Mouse (Mus musculus) inflammation-experienced regulatory T-cells (primary cell): ENCODE data around the gene Il11. TPM values are rescaled to one million over a fixed set of nuclear protein-coding genes. Genes with fewer than 3 reads are reported as not detected.

ENCODE experiments used
- polyA plus RNA-seq, 2 experiments: library from polyadenylated mRNA; unstranded; fragments of 100-300 nt; shearing (Covaris generic); gene quantifications; one replicate each; pipeline ENCODE4 v1.2.1; 2017

The Il11 gene
- under 1 TPM; 0.18 to 0.23 TPM for polyA plus RNA-seq

DNA sequence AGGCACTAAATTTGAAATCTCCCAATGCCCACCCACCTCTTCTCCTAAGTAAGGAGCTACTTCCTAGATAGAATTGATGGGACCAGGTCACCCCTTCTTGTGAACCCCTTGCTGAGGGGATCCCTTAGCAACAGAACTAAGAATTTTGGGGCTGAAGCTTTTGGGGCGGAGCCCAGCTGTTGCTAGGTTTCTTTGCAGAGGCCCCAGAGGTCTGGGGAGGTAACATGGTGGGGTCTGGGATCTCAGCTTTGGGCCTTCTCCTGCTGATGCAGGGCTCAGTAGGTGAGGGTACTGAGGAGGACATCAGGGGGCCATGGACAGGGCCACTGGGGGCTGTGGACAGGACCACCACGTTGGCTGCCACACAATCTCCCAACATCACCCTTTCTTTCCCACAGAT lies at the start of gene Il11, which contains the start of gene Tmem190:
Il11 (minus strand) TSS at position 101 of the 400 bp plus-strand sequence.
Tmem190 (plus strand) TSS at position 179 of the 400 bp plus-strand sequence.

GRCm38 (mm10) chr7:4812303-4813104 lies 29.8 kb upstream of the Il11 start, which contains the start of gene Ube2s:
Gene Ube2s, minus strand, starts transcription at chr7:4812590.

GRCm38 (mm10) chr7:4792278-4793212 lies 9.9 kb upstream of the Il11 start, which contains the start of gene Rpl28:
Gene Rpl28, plus strand, starts transcription at chr7:4792874.

DNA sequence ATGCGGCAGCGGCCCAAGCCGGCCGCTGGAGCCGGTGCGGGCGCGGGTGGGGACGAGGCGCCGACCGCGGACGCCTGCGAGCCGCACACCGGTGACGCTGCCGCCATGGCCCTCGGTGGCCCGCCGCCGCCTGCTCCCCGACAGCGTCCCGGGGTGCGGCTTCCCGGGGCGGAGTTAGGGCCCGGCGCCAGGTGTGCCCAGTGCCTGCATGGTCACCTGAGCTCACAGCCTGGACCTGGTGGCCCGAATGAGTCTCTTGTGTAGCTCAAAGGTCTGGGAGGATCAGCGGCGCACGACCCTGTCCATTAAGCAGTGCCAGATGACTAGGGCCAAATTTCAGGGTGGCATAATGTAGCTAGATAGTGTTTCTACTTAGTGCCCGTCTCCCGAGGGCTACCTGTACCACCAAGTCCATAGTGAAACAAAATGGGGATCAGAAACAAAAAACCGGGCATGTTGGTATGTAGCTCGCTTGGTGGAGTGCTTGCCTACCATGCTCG lies 6.8 kb upstream of the Il11 start, which contains the start of gene Tmem238:
Tmem238 (minus strand) TSS at position 221 of the 500 bp plus-strand sequence.

GRCm38 (mm10) chr7:4771202-4771601 lies 11.5 kb downstream of the Il11 start, which contains the start of gene Fam71e2:
Gene Fam71e2, minus strand, starts transcription at chr7:4771302.

DNA sequence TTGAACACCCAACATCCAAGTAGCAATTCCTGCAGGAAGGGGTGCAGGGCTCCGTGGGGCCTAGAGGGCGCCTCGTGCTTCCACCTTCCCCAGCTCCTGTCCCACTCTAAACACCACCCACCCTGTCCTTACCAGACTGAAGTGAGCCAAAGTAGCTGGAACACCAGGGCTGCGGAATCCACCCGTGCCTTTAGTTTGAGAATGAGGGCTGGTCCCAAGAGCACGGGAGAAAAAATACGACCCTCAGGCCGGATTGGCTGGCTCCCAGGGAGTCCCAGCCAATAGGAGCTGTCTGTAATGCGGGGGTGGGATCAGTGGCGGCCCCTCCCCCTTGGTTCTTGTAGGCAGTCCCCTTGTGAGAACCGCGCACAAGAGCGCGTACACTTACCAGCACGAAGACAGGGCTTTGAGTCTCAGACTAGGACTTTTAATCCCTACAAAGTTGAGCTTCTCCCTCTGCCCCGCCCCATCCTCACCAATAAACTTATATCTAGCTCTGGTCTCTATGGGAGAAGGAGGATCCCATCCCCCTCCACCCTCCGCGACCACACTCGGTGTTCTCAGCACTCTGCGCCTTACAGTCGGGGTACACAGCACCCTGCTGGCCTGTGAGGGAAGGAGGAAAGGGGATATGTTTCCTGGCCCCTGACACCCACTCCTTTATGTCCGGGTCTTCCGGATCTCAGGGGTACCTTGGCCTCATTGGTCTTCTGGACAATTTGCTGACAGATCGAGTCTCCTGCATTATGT lies 29.7 kb downstream of the Il11 start, which contains the start of gene Cox6b2:
Cox6b2 (minus strand) TSS at position 274 of the 750 bp plus-strand sequence.

DNA sequence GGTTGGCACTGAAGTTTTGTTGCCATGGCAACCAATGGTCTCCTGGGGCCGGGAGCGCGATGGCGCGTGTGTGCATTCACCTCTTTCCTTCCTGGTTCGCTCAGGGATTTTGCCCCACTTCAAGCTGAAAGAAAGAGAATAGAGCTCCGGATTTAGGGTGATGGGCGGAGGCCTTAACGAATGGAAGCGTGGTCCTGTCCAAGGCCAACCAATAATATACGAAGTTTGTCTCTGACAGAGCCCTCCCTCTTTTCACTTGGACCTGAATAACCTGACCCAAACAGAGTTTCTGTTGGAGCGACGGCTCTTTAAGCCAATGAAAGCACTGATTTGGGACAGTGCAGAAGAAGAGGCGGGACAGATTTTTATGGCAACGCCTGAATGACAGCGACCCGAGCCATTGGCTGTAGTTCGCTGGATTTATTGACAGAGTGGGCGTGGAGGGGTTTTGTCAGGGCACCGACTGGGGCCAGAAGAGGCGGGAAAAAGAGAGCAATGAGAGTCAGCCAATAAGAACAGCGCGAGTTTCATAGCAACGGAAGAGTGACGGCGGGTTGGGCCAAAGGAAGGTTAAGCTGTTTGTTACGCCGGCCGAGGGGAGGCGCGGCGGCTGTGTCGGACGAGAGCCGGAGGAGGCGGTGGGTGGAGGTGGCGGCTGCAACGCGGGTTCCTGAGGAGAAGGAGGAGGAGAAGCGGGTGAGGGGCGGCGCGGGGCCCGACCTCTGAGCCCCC lies 42.9 kb downstream of the Il11 start, which contains the start of gene Kmt5c:
Kmt5c (plus strand) TSS at position 572 of the 732 bp plus-strand sequence.

GRCm38 (mm10) chr7:4725169-4725568 lies 57.5 kb downstream of the Il11 start, which contains the start of gene Tmem150b:
Gene Tmem150b, minus strand, starts transcription at chr7:4725249.

Other genes starting within 250 kb of the Il11 start
- 1 to 10 TPM in 1 of 2 experiments, under 1 TPM in 1; 0.53 to 1.3 TPM for gene Syt5, start 235.3 kb downstream of the Il11 start, polyA plus RNA-seq
- gene Ptprh, start 178.8 kb downstream of the Il11 start, polyA plus RNA-seq: 1 to 10 TPM in 1 of 2 experiments, not detected in 1; 1.1 TPM
- gene Tmem86b, start 151.4 kb downstream of the Il11 start, polyA plus RNA-seq: 10 to 100 TPM; 12.1 to 12.7 TPM
- 100 to 1,000 TPM; 275 to 316 TPM for gene Ppp6r1, start 123.8 kb downstream of the Il11 start, polyA plus RNA-seq
- gene Hspbp1, start 97.8 kb downstream of the Il11 start, polyA plus RNA-seq: 10 to 100 TPM; 62.6 to 74.0 TPM
- under 1 TPM in 1 of 2 experiments, not detected in 1; 0.64 TPM for gene Brsk1, start 92.3 kb downstream of the Il11 start, polyA plus RNA-seq
- under 1 TPM; 0.39 to 0.65 TPM for gene Tmem150b, start 57.6 kb downstream of the Il11 start, polyA plus RNA-seq
- 10 to 100 TPM; 39.6 to 41.0 TPM for gene Kmt5c, start 42.7 kb downstream of the Il11 start, polyA plus RNA-seq
- gene Cox6b2, start 29.8 kb downstream of the Il11 start, polyA plus RNA-seq: 1 to 10 TPM in 1 of 2 experiments, not detected in 1; 3.1 TPM
- not detected for gene Fam71e2, start 11.6 kb downstream of the Il11 start, polyA plus RNA-seq
- 1 to 10 TPM in 1 of 2 experiments, under 1 TPM in 1; 0.37 to 1.1 TPM for gene Tmem190, start 78 bp upstream of the Il11 start, polyA plus RNA-seq
- 10 to 100 TPM; 11.1 to 18.2 TPM for gene Tmem238, start 6.8 kb upstream of the Il11 start, polyA plus RNA-seq
- gene Rpl28, start 10.0 kb upstream of the Il11 start, polyA plus RNA-seq: 100 to 1,000 TPM; 268 to 278 TPM
- 100 to 1,000 TPM in 1 of 2 experiments, 10 to 100 TPM in 1; 99.5 to 166 TPM for gene Ube2s, start 29.7 kb upstream of the Il11 start, polyA plus RNA-seq
- gene Shisa7, start 61.8 kb upstream of the Il11 start, polyA plus RNA-seq: not detected
- gene Isoc2b, start 87.4 kb upstream of the Il11 start, polyA plus RNA-seq: 10 to 100 TPM; 23.8 to 37.5 TPM
- gene Isoc2a, start 94.3 kb upstream of the Il11 start, polyA plus RNA-seq: 1 to 10 TPM in 1 of 2 experiments, under 1 TPM in 1; 0.75 to 1.2 TPM
- gene Gm36210, start 123.7 kb upstream of the Il11 start, polyA plus RNA-seq: under 1 TPM in 1 of 2 experiments, not detected in 1; 0.12 TPM
- gene Zfp628, start 132.4 kb upstream of the Il11 start, polyA plus RNA-seq: 1 to 10 TPM; 2.0 to 2.2 TPM
- gene Nat14, start 139.2 kb upstream of the Il11 start, polyA plus RNA-seq: under 1 TPM; 0.27 to 0.86 TPM
- under 1 TPM; 0.27 to 0.40 TPM for gene Ssc5d, start 142.9 kb upstream of the Il11 start, polyA plus RNA-seq
- gene Sbk2, start 181.5 kb upstream of the Il11 start, polyA plus RNA-seq: under 1 TPM in 1 of 2 experiments, not detected in 1; 0.51 TPM
- under 1 TPM in 1 of 2 experiments, not detected in 1; 0.26 TPM for gene Sbk3, start 188.3 kb upstream of the Il11 start, polyA plus RNA-seq
- gene Zfp579, start 213.3 kb upstream of the Il11 start, polyA plus RNA-seq: 10 to 100 TPM; 20.6 to 23.4 TPM
- gene Zfp524, start 231.6 kb upstream of the Il11 start, polyA plus RNA-seq: 10 to 100 TPM; 31.2 to 51.7 TPM
- 10 to 100 TPM; 41.3 to 45.3 TPM for gene Fiz1, start 231.8 kb upstream of the Il11 start, polyA plus RNA-seq
- 1 to 10 TPM; 6.1 to 8.1 TPM for gene Gm44973, start 232.6 kb upstream of the Il11 start, polyA plus RNA-seq
- gene Zfp865, start 237.5 kb upstream of the Il11 start, polyA plus RNA-seq: 1 to 10 TPM; 7.8 to 8.4 TPM
- gene Ccdc106, start 237.7 kb upstream of the Il11 start, polyA plus RNA-seq: not detected